Comparison of ENCODE assay signal across 8 mouse cellular contexts in genomic region chr3:122419610-122420409, GRCm38 (mm10).
A peak's percentile ranks its signal among the peaks of the same experiment; 100 is the strongest.
DNase-seq lines count a peak whose midpoint lies in the region; ATAC-seq and TF ChIP-seq lines count a peak whose summit lies in the region.

No protein-coding gene starts in this region.

- intact Hi-C loops in heart, postnatal 10 days (cut with DNase I) = loop anchor here (2.0 to 5.0 kb wide), 2 partner anchors 47 to 108 kb away; no protein-coding TSS in a partner anchor

- no peaks in the 10 kb centered on the region for H3K36me3 ChIP-seq in forebrain, embryonic 11.5 days (ENCODE audit: control insufficient read depth, insufficient read depth, low read length)
- no peaks in the 10 kb centered on the region for H3K36me3 ChIP-seq in lung, embryonic 15.5 days

- under 1% methylated on average over 63 of the region's 63 CpGs for WGBS in forebrain, embryonic 11.5 days
- under 1% methylated on average over 63 of the region's 63 CpGs for WGBS in lung, embryonic 15.5 days

- peak overlapping the region; percentile 64 for H3K4me3 ChIP-seq in forebrain, embryonic 11.5 days (ENCODE audit: low read depth, low read length)
- peak overlapping the region; percentile 83 for H3K4me3 ChIP-seq in lung, embryonic 15.5 days

- ATAC-seq in CD4-positive, CD25-positive, alpha-beta regulatory T cell, adult 4 months = peak; percentile 50
- peak; percentile 87 for ATAC-seq in forebrain, embryonic 11.5 days (replicated peaks; ENCODE audit: low FRiP score)
- peak; percentile 92 for ATAC-seq in lung, embryonic 15.5 days (ENCODE audit: borderline replicate concordance, extremely low read depth, low FRiP score, low TSS enrichment)
- peak; percentile 62 for ATAC-seq in neutrophil, adult 5-6 weeks (ENCODE audit: extremely low read depth, insufficient number of reproducible peaks, low FRiP score, poor library complexity, severe bottlenecking)

- TF ChIP-seq CTCF in brain, embryonic 14.5 days (IDR thresholded peaks at IDR 0.05; ENCODE audit: borderline replicate concordance, extremely low read depth, insufficient read depth, insufficient read length) = no peak

- 0 out of 2 replicates have a peak, but pooled peaks cover 2% of the 10 kb centered on the region for H3K4me1 ChIP-seq in forebrain, embryonic 11.5 days (replicated peaks; ENCODE audit: control insufficient read depth, insufficient read depth, low read length)
- H3K4me1 ChIP-seq in lung, embryonic 15.5 days = peaks cover 18% of the 10 kb centered on the region

- H3K9ac ChIP-seq in forebrain, embryonic 11.5 days (ENCODE audit: low read length) = peak overlapping the region; percentile 87
- H3K9ac ChIP-seq in lung, embryonic 15.5 days = peak overlapping the region; percentile 81

- peak overlapping the region; percentile 82 for H3K4me2 ChIP-seq in forebrain, embryonic 11.5 days (ENCODE audit: low read depth, low read length, severe bottlenecking)
- H3K4me2 ChIP-seq in lung, embryonic 15.5 days = peak overlapping the region; percentile 95

- TF ChIP-seq POLR2A in brain, embryonic 14.5 days (IDR thresholded peaks at IDR 0.05; ENCODE audit: borderline replicate concordance, extremely low read depth, insufficient read depth, insufficient read length, poor library complexity, severe bottlenecking) = peak; percentile 67

- peak overlapping the region; percentile 78 for H3K27ac ChIP-seq in forebrain, embryonic 11.5 days (ENCODE audit: low read depth, low read length)
- H3K27ac ChIP-seq in lung, embryonic 15.5 days = peak overlapping the region; percentile 90

- peak; percentile 83 for DNase-seq in brain, embryonic 14.5 days (ENCODE audit: low read depth)
- DNase-seq in forebrain, embryonic 11.5 days (ENCODE audit: low spot score) = peak; percentile 89
- peak; percentile 82 to 84 for DNase-seq in heart, postnatal 10 days
- DNase-seq in kidney, postnatal 36 days = peak; percentile 81 to 87
- peak; percentile 13 to 26 for DNase-seq in thymus, adult 18-20 months

- H3K27me3 ChIP-seq in forebrain, embryonic 11.5 days (ENCODE audit: control insufficient read depth, insufficient read depth, low read length) = no peaks in the 10 kb centered on the region
- no peaks in the 10 kb centered on the region for H3K27me3 ChIP-seq in lung, embryonic 15.5 days

- no peaks in the 10 kb centered on the region for H3K9me3 ChIP-seq in forebrain, embryonic 11.5 days (ENCODE audit: control insufficient read depth, low read length)
- H3K9me3 ChIP-seq in lung, embryonic 15.5 days = no peaks in the 10 kb centered on the region

Comparison
In these comparisons a context has a peak if more than half of its experiments do, and no peak if none do; other contexts are left out.
1. Peak in every context shown above with its lines: DNase-seq, ATAC-seq, H3K4me3 ChIP-seq and H3K27ac ChIP-seq.
2. DNase-seq: peak in every context shown above with its lines; median percentile 89 in forebrain, embryonic 11.5 days; 84 in kidney, postnatal 36 days; 83 in brain, embryonic 14.5 days; 83 in heart, postnatal 10 days; 20 in thymus, adult 18-20 months.